Mouse (Mus musculus) kidney, postnatal 10 days (tissue): ENCODE measurements at regions not wholly inside any gene's neighbourhood (a gene's known extent, or its start where the extent isn't known, plus 50 kb on each side); places are given as distances from the start of the nearest gene placed in this dataset.
A peak's percentile ranks its signal among the peaks of the same experiment; 100 is the strongest.

Experiments used
- DNase-seq: peaks from one replicate; pipeline ENCODE4 v3.0.0; 2021; ENCODE audit warnings: mixed read lengths

DNA sequence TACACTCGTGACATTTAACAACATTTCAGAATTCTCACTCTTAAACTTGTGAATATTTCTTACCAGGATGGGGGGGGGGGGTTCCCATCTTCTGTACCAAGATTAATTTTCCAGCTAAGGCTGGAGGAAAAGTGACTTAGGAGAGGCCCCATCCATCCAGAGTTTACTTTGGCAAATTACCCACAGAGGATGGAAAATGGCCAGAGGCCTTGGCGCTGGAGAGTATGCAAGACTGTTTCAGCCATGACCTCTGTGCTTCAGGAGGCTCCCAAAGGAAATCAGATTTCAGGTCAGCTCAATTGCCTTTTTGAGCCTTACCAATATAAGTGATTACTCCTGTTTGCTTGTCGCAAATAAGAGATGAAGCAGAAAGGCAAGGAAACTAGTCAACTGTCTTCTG lies 143.4 kb upstream of the F930015N05Rik start:
- peak; percentile 52 for DNase-seq

DNA sequence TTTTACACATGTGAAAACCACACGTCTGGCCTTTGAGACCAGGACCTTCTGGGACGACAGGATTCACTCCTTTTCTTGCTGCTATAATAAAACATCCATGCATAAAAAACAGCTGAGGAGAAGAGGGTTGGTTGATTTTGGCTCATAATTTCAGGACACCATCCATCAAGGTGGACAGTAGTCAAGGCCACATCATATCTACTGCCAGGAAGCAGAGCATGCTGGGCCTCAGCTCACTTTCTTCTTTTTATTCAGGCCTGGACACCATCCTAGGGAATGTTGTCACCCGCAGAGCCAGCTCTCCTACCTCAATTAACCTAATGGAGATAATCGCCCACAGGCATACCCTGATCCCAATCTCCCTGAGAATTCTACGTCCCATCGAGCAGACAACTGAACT lies 149.6 kb upstream of the F930015N05Rik start:
- no peak for DNase-seq

DNA sequence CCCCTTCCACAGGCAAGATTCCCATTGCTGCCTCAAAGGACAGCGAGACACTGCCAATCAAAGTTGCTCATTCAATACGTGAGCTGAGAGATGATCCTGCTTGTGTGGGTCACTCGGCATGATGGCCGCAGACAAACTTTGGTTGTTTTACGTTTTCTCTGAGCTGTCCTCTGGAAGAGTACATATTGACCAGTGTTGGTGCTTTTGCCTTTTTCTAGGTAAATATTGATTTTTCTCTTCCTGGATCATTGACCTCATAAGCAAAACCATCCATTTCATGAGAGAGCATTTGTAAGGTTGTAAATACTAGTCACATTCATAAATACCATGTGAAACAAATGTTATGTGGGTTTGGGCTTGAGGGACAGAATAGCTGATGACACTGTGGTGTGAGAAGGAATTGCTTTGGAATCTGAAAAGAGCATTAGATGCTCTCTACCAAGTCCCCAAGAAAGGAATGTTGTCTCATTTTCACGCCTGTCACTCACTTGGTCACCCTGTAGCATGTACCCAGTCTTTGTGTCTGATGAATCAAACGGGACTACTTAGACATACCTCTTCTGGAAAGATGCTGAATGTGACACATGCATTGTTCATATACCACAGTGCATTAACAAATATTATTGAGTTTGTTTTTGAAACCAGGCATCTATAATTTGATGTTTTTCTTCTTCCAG lies 150.7 kb upstream of the F930015N05Rik start:
- DNase-seq, result no peak

DNA sequence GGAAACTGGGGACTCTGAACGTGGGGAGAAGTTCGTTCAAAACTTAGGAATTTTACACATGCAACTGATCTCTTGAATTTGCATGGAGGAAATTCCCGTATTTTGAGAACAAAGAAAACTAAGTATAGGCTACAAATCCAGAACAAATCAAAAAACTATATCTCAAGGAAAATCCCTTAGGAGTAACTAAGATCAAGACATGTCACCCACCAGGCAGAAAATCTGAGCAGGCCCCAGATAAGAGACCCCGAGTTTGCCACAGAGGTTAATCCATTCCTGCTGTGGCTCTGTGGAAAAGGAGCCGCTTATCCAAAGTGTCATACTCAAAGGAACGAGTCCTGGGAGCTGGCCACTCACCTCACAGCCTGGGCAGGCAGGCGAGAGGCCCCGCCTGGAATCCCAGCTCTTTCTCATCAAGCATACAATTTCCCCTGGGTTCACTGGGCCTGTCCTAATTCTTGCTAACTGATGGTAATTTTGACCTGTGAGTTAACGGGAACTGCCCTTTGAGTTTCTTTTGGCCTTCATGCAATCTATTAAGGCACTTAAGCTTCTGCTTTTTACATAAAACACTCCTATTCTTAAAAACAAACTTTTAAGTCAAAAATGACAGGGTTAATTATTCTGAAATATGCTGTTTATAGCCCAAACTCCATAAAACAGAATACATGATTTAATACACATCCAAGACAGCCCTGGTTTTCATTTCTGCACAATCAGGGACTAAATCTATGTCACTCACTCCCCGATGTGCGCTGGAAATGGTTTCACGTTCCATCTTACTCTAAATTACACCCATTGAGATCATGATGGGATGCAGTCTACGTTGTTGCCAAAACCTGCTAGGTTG lies 151.5 kb upstream of the F930015N05Rik start:
- peak; percentile 58 for DNase-seq

DNA sequence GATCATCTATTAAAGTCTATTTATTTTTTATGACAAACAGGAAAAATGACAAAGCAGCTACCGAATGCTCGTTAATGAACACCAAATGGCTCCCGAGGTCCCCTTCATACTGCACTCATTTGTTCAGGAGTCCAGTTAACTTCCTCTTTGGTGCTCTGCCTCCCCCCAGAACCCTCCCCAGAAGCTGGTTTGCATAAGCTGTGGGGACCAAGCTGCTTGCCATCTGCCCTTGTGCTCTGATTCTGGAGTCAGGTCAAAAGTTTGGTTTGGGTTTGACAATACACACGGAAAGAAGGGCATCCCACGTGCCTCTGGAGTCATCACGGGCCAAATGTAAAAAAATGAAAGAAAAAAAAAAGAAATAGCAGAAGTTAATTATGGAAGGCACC lies 152.1 kb upstream of the F930015N05Rik start:
- peak; percentile 17 for DNase-seq

DNA sequence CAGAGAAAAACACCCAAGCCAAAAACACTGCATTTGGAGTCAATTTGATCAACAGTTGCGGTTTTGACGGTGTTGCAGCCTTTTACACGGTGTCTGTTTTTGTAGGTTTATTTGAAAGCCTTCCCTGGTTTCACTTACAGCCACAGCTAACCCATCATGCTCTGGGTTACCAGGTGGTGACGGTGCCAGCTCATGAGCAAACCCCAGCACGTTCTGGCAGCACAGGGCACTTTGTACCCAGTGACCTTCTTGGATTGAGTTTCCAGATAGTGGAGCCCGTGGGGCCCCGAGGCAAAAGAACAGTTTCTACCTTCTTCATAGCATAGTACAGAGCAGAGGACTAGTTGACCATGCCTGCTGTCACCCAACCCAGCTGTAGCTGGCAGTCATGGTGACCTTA lies 152.6 kb upstream of the F930015N05Rik start:
- DNase-seq, result peak; percentile 13

DNA sequence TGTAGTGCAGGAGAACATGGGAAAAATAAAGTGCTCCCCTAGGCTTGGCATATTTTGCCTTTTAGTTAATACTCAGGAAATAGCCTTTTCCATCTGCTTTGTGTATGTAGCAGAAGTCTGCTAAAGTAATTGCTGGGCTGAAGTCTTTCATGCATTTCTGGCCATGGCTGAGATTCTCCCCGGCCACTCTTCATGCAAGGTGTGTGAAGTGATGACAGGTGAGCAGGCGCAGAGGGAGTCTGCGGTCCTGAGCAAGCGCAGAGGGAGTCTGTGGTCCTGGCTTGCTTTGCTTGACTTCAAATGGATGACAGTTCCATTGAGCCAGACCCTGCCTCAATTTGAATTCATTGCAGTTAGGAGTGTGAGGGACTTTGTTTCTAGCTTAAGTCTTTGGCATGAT lies 153.6 kb upstream of the F930015N05Rik start:
- DNase-seq, result no peak

DNA sequence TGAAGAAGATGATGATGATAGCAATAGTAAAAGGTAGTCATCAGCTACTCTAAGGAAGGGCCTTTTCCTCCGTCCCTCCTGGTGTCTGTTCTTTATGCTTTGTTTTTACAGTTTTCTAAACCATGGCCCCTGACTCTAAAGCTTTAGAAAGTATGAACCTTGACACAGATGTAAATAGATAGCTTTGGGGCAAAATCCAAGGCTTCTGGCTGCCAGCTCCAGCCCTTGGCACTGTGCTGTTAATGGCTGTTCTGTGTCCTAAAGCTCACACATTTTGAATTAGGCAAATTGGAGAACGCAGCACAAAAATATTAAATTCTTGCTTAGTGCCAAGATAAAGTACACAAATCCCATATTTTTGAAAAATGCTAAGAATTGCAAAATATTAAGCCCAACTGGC lies 155.8 kb upstream of the F930015N05Rik start:
- no peak for DNase-seq

DNA sequence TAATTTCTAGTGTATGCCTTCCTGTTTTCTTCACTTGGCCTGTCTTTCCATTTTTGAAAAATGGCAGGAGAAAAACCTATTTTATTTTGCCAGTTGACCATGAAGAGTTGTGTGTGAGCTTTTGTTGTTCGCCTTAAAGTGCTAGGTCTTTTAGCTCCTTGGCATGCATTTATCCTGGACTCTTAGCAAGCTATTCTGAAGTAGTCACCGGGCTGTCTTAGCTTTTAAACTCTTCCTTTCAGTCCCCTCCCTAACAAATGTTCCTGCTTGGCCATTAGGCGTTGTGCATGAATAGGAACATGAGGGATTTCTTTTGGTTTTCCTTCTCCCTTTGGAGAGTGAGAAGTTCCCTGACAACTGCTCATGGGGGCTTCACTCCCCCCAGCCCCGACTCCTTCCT lies 160.9 kb upstream of the F930015N05Rik start:
- DNase-seq, result no peak

DNA sequence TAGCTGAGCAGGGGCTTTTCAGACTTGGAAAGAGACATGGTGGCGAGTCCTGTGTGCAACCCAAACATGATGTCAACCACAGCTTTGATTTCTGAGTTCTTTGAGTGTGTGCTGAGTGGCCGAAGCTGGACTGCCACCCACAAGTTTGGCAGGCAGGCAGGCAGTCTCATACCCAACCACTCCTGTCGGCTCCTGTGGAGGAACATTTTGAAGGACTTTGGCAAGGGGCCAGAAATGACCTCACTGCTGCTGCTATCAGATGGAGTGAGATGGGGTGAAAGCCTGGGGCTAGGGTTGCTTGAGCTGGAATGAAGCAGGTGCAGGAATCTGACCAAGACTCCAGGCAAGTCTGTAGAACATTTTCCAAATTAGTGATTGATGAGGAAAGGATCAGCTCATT lies 162.7 kb upstream of the F930015N05Rik start:
- DNase-seq, result peak; percentile 70

DNA sequence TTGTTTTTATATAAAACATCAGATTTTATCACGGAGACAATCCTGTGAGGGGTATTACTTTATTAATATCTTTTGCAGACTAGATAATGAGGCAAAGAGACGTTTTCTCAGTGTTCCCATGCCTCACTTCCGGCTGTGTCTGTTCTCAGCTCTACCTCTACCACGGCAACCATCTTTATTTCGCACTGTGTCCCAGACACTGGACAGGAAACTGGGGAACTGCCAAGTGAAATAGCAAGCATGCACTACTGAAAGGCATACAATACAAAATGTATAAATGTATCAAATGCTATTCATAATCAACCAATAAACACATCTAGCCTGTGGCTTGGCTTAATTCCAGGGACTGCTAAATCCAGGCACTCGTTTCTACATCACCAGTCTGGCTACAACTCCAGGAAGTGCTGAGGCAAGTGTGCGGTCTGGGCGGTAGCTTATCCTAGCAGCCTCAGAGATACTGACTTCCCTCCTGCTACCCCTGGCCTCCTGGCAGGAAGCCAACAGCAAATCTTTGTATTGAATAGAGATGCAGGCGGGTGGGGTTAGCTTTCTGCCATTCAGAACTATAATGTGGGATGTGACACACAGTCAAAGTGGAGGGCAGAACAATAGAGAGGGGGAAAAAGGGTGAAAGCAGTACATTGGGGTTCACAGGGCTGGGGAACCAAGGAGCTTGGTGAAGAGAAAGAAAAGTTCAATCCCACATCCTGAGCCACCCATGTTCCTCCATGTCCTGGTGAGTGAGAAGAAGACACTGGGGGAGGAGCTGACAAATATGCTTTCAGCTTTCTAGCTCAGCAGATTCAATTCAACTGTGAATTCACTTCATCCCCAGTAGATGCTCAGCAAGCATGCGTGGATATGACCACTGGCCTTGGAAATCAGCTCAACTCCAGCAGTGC lies 164.0 kb upstream of the F930015N05Rik start:
- DNase-seq, result peak; percentile 72

DNA sequence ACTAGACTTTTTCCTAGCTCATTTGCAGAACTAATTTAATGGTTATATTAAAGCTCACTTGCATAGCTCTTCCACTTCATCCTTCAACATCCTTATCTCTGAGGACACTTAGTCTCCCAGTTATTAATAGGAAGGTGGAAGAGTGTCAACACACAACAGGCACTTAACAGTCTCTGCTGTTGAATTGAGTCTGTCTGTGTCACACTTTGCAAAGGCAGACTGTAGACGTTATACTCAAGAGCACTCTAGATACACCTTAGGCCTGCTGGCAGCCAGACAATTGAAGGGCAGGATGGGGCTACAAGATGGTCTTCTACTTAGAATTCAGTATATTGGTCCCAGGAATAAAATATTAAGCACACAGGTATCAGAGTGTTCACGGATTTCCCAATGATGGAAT lies 172.6 kb upstream of the F930015N05Rik start:
- no peak for DNase-seq

DNA sequence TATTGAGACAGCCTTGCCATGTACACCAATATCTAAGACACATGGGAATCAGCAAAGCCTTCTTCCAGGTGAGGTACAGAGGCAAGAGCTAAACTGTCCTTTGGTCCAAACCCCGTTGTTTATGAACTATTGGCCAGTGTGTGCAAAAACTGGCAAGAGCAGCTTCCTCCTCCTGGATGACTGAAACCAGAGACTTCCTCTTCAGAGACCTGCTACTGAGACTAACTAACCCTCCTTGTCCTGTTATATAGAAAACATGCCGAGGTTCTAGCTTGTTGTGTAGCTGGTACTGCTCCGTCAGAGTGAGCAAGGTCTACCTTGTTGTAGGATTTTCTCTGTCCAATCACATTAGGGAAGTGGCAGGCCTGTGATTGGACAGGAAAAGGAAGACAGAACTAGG lies 174.3 kb upstream of the F930015N05Rik start:
- DNase-seq, result no peak

DNA sequence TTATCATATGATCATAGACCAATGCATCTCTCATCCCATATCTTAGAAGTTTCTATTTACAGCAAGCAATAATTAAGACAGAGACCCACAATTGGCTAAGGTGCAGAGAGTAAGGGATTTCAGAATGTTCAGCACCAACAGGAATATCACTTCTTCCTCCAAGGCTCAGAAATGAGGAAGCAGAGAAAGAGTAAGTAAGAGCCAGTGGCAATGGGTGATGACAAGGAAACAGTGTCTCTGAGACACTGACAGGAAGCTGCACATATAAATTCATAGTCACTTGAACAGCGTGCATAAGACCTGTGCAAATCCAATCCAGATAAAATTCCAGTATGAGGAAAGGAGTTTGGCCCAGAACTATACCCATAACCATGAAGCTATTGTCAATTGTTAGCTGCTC lies 178.7 kb upstream of the F930015N05Rik start:
- DNase-seq, result no peak

DNA sequence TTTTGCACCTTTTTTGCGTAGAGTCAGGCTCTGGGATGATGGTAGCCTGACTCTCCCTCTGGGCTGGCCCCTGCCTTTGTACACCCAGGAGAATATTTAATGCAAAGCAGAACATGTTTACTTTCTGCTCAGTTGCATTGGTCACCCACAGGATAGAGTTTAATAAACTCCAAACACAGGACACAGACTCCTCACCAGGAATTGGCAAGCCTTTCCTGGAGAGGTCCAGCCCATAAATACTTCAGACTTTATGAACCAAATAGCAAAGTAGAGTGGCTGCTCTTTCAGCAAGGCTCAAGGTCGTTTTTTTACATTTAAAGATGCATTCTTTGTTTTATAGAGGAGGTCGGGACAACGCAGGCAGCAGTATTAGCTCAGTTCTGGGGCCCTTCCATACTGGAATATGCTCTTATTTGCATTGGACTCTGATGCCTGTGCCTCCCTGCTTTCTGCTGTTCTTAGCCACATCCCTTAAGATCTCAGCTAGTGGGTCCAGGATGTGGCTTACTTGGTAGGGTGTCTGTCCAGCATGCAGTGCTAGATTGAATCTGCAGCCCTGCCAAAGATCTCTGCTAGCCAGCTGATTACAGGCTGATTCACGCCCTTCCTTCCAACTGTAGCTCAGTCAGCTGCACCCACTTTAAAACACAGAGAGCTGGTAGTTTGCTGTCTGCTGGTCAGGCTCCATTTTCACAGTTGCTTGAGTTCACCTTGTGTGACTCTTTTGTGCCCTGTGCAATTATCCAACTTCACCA lies 182.4 kb upstream of the F930015N05Rik start:
- peak; percentile 32 for DNase-seq

DNA sequence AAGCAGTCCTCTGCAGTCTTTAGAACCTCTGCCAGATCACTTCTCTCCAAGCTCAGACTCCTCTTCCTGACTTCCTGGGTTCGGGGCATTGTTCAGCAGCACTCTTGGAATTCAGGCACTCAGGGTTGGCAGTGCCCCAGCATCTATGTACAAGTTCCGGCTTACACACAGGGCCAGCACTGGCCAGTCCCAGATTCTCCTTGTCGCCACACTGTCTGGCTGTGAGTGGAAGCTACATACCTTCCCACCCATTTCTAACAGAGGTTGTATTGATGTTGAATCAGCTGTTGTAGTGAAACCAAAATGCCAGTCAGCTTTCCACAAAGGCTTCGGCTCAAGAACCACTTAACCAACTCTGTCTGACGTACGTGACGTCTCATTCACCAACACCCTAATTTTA lies 190.7 kb upstream of the F930015N05Rik start:
- no peak for DNase-seq

DNA sequence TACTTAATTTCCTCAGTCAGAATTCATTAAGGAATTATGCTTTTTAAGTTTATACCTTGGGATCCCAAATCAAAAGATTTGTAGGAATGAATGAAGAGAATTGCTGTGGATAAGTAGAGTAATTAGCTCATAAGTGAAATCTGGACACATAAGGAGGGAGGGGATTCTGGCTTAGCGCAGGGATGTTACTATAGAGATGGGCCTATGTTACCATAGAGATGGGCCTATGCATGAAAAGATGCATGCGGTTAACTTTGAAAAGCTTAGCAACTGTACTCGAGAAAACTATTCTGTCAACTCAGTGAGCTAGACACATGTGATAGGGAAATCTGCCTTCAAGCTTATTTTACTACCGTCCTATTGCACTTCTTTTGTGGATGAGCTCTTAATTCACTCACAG lies 204.5 kb upstream of the F930015N05Rik start:
- no peak for DNase-seq

DNA sequence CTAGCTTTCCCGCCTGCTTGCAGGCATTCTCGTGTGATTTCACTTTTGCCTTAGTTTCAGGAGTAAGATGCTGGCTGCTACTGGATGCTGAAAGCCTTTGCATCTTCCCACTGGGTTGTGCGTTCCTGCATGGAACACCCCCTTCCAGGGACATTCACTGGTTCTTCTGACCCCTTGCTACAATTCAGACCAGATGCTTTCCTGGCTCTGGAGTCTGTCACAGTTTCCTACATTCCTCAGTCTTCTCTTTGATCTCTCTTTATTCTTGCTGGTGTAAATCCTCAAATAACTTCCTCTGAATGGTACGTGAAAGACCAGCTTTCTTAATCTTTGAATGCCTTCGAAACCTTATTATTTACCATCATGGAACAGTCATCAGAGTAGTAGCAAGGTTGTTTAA lies 206.7 kb upstream of the F930015N05Rik start:
- no peak for DNase-seq

DNA sequence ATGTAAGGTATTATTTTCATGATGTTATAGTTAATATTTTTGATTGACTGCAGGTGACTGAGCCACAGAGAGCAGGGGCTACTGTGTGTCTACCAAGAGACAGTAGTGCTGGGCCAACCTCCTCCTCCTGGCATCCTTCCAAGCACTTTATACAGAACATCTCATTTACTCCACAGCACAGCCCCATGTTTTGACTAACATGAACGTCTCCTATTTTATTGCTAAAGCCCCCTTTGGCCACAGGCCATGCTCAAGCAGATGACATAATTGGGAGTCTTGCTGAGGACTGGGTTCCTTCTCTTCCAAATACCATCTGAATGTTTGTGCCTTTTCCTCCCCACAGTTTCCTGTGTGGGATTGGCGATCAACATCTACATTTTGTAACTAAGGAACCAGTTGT lies 211.5 kb upstream of the F930015N05Rik start:
- DNase-seq, result no peak

DNA sequence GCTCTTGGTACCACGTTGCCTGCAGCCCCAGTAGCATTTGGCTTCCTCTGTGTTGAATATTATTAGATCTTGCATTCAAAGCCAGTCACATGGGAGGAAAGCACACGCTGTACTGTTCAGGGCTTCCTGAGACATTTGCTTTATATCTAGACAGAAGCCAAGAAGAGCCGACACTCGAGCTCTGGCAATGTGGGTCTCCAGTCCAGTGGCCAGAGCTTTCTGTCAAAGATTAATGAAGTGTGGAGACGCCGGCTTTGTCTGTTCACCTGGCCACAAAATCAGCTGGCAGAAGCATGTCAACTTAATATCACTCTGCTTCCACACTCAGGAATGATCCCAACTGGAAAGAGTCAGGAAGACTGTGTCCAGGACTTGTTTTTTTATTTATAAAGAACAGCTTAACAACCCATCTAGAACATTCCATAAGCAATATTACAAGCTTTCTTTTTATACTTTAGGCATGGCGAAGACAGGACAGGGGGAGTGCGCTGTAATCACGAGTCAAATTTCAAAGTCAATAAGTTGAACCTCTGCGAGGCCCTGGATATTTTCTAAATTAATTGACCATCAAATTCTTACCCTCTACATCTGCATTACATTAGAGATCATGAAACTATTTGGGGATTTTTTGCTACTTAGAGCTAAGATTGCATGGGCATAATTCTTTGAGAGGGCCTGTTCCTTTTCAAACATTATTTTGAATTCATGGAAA lies 214.3 kb upstream of the F930015N05Rik start:
- no peak for DNase-seq

DNA sequence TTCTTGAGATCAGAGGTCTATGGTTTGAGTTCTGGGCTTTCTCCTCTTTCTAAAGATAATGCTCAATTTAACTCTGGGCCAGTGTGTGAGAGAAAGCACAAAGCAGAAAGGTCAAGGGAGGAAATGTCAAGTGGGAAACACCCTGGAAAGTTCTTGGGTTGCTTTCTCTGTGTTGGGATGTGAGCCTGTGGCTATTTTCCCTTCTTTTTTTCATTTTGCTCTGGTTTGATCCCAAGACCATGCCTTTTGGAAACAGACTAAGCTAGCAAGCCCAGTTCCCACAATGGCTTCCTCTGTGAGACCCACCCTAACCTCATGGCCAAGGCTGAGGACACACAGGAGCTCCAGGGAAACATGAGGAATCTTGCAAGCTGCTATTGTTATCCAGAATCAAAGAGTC lies 216.4 kb upstream of the F930015N05Rik start:
- DNase-seq, result no peak

DNA sequence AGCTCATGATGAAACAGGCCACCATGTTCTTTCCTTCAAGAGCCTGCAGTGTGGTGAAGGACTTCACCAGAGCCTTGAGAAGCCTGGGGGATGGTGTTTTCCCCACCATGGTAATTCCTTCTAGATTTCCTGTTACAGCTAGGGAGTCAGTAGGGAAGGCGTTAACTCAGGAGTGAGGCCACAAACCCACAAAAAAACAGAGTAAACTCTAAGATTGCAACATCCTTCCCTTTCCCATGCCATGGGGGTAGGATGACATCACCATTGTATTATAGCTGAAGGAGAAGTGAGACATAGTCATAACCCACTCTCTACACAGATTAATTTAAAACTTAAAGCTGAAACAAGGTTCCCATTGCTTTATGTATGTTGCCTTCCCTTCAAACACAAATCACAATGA lies 218.7 kb upstream of the F930015N05Rik start:
- DNase-seq, result no peak
